Mouse (Mus musculus) gastrocnemius, postnatal 10 days (tissue): ENCODE data around the gene Mrs2. TPM values are rescaled to one million over a fixed set of nuclear protein-coding genes. Genes with fewer than 3 reads are reported as not detected.
"Not testable (repeated sequence)": the region's sequence is repeated elsewhere in the genome, so short reads cannot be mapped to it uniquely, and the experiment has no call there.

Experiments
- DNase-seq: peaks from one replicate; pipeline ENCODE4 v3.0.0; 2021; ENCODE audit warnings: mixed read lengths
- total RNA-seq, 2 experiments: library from RNA; stranded (reverse); gene quantifications; 2 replicates each; pipeline ENCODE4 v1.2.3; 2021

Mrs2 gene
- total RNA-seq, 2 experiments from 2014 or later, result 22.9 to 31.8 TPM

GRCm38 (mm10) chr13:24981031-24981430 is 39.1 kb downstream of the Mrs2 start:
- DNase-seq, result no peak

- no peak for DNase-seq
Observed at GRCm38 (mm10) chr13:24977820-24978342, 42.3 kb downstream of the Mrs2 start.

GRCm38 (mm10) chr13:24976384-24976783 is 43.8 kb downstream of the Mrs2 start:
- no peak for DNase-seq

GRCm38 (mm10) chr13:24971776-24972175 is 48.4 kb downstream of the Mrs2 start:
- not testable (repeated sequence) for DNase-seq

GRCm38 (mm10) chr13:24965846-24966201 is 54.4 kb downstream of the Mrs2 start:
- DNase-seq, result no peak

GRCm38 (mm10) chr13:24965130-24965845 is 54.9 kb downstream of the Mrs2 start:
- DNase-seq, result no peak

- DNase-seq, result no peak
Observed at GRCm38 (mm10) chr13:24962119-24962518, 58.1 kb downstream of the Mrs2 start.

GRCm38 (mm10) chr13:24960084-24960483 is 60.1 kb downstream of the Mrs2 start:
- DNase-seq, result no peak

- DNase-seq, result no peak
Observed at GRCm38 (mm10) chr13:24958671-24959070, 61.5 kb downstream of the Mrs2 start.

GRCm38 (mm10) chr13:24955500-24955899 is 64.7 kb downstream of the Mrs2 start:
- no peak for DNase-seq

GRCm38 (mm10) chr13:24955091-24955490 is 65.1 kb downstream of the Mrs2 start:
- no peak for DNase-seq

- DNase-seq, result no peak
Observed at GRCm38 (mm10) chr13:24952659-24953058, 67.5 kb downstream of the Mrs2 start.

GRCm38 (mm10) chr13:24948870-24949269 is 71.3 kb downstream of the Mrs2 start:
- no peak for DNase-seq

GRCm38 (mm10) chr13:24947158-24947557 is 73.0 kb downstream of the Mrs2 start:
- no peak for DNase-seq

GRCm38 (mm10) chr13:24945567-24945966 is 74.6 kb downstream of the Mrs2 start:
- no peak for DNase-seq

- no peak for DNase-seq
Observed at GRCm38 (mm10) chr13:24943303-24943702, 76.9 kb downstream of the Mrs2 start.

GRCm38 (mm10) chr13:24942512-24943282 is 77.5 kb downstream of the Mrs2 start, which contains the start of gene Gpld1:
Gene Gpld1, plus strand, starts transcription at chr13:24943152.
- DNase-seq, result no peak

GRCm38 (mm10) chr13:24939472-24939871 is 80.7 kb downstream of the Mrs2 start:
- no peak for DNase-seq

- DNase-seq, result peak; percentile 74
Observed at GRCm38 (mm10) chr13:24938683-24939082, 81.5 kb downstream of the Mrs2 start.

- DNase-seq, result no peak
Observed at GRCm38 (mm10) chr13:24937839-24938166, 82.4 kb downstream of the Mrs2 start.
